Mouse (Mus musculus) testis, adult 2 months (tissue): ENCODE results near the gene Oxtr. TPM values are rescaled to one million over a fixed set of nuclear protein-coding genes. Genes with fewer than 3 reads are reported as not detected.

Source experiments
- H3K27ac ChIP-seq: fragments of 200-500 bp; 2 replicates; pipeline ENCODE4 v1.5.1; 2012; ENCODE audit warnings: low read depth, low read length; ENCODE audit not compliant: control insufficient read depth, insufficient read depth
- H3K27me3 ChIP-seq: fragments of 200-500 bp; 2 replicates; pipeline ENCODE4 v1.6.1; 2012; ENCODE audit warnings: mild to moderate bottlenecking, low read length, moderate library complexity; ENCODE audit not compliant: control insufficient read depth, insufficient read depth
- H3K36me3 ChIP-seq: fragments of 200-500 bp; 2 replicates; pipeline ENCODE4 v1.6.1; 2012; ENCODE audit warnings: mild to moderate bottlenecking, low read length; ENCODE audit not compliant: control insufficient read depth, insufficient read depth
- H3K4me1 ChIP-seq: fragments of 200-500 bp; 2 replicates; pipeline ENCODE4 v1.6.1; 2012; ENCODE audit warnings: low read length; ENCODE audit not compliant: control insufficient read depth, insufficient read depth
- H3K4me3 ChIP-seq: fragments of 200-500 bp; 2 replicates; pipeline ENCODE4 v1.5.1; 2012; ENCODE audit warnings: low read depth, mild to moderate bottlenecking, low read length, moderate library complexity, mixed read lengths; ENCODE audit not compliant: control insufficient read depth
- CTCF ChIP-seq: fragments of 200-500 bp; IDR thresholded peaks from 2 replicates; pipeline ENCODE4 v1.5.1; 2012; ENCODE audit warnings: low read depth, mild to moderate bottlenecking, inconsistent platforms, low read length, moderate library complexity; ENCODE audit not compliant: control insufficient read depth, insufficient read depth, insufficient replicate concordance
- POLR2A ChIP-seq: fragments of 200-500 bp; IDR thresholded peaks from 2 replicates; pipeline ENCODE4 v1.6.1; 2012; ENCODE audit warnings: low read depth, mild to moderate bottlenecking, inconsistent platforms, low read length, moderate library complexity; ENCODE audit not compliant: control insufficient read depth
- polyA plus RNA-seq: library from polyadenylated mRNA; depleted of rRNA; stranded (reverse); fragments of >200 nt; gene quantifications from 2 replicates; pipeline ENCODE4 v1.2.3, GENCODE M21; 2012

Oxtr gene
- polyA plus RNA-seq, 1 experiment: 2.6 TPM

GRCm38 (mm10) chr6:112509590-112510131 lies 19.9 kb upstream of the Oxtr start:
- Histone ChIP-seq H3K27ac (no peak overlapping the region), H3K4me1 (no peaks in the 10 kb centered on the region), H3K4me3 (no peak overlapping the region), H3K36me3 (no peaks in the 10 kb centered on the region), H3K27me3 (no peaks in the 10 kb centered on the region)
- TF ChIP-seq CTCF: no peak
- no peak for TF ChIP-seq POLR2A

DNA sequence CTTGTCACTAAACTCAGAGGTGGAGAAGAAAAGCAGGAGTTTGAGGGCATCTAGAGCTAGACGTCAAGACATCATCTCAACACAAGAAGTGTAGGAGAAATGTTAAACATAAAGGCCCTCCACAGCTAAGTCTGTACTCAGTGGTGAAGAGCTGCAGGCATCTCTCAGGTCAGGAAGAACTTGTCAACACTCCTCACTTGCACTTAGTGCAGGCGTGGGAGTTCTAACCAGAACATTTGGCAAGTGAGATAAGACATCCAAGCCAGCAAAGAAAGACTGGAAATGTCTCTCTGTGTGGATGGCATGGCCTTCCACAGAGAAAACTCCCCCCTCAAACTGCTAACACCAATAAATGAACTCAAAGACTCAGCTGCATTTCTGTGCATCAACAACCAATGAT lies 17.9 kb upstream of the Oxtr start:
- Histone ChIP-seq H3K27me3 (no peaks in the 10 kb centered on the region), H3K27ac (no peak overlapping the region), H3K4me3 (no peak overlapping the region), H3K36me3 (no peaks in the 10 kb centered on the region), H3K4me1 (no peaks in the 10 kb centered on the region)
- TF ChIP-seq CTCF (no peak), POLR2A (no peak)

- Histone ChIP-seq H3K36me3 (no peaks in the 10 kb centered on the region), H3K4me1 (no peaks in the 10 kb centered on the region), H3K27me3 (no peaks in the 10 kb centered on the region), H3K4me3 (no peak overlapping the region), H3K27ac (no peak overlapping the region)
- TF ChIP-seq POLR2A (no peak), CTCF (no peak)
These were observed 11.4 kb upstream of the Oxtr start for GRCm38 (mm10) chr6:112501156-112501555.

GRCm38 (mm10) chr6:112499456-112499855 lies 9.7 kb upstream of the Oxtr start:
- no peak overlapping the region for H3K27ac ChIP-seq
- no peak for TF ChIP-seq POLR2A
- no peak for TF ChIP-seq CTCF
- no peaks in the 10 kb centered on the region for H3K4me1 ChIP-seq
- no peaks in the 10 kb centered on the region for H3K27me3 ChIP-seq
- no peaks in the 10 kb centered on the region for H3K36me3 ChIP-seq
- H3K4me3 ChIP-seq: no peak overlapping the region

DNA sequence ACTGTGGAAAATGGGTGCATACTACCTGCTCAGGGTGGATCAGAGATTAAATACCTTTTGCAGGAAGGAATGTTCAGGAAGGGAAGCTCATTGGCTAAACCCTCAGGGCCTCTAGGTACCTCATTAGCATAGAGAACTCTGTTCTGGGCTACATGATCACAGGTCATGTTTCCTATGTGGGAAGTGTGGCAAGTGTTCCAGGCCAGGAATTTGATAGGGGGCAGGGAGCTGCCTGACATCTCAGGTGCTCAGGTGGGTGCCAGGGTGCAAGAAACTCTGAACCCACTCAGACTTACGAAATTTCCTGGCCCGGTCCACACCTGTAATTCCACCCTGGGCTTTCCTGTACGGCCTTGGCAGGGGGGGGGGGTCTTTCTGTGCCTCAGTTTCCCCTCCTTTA lies 9.0 kb upstream of the Oxtr start:
- no peaks in the 10 kb centered on the region for H3K36me3 ChIP-seq
- TF ChIP-seq POLR2A: no peak
- TF ChIP-seq CTCF: no peak
- H3K4me1 ChIP-seq: no peaks in the 10 kb centered on the region
- H3K27ac ChIP-seq: no peak overlapping the region
- no peaks in the 10 kb centered on the region for H3K27me3 ChIP-seq
- no peak overlapping the region for H3K4me3 ChIP-seq

GRCm38 (mm10) chr6:112497456-112497855 lies 7.7 kb upstream of the Oxtr start:
- no peak overlapping the region for H3K4me3 ChIP-seq
- no peaks in the 10 kb centered on the region for H3K27me3 ChIP-seq
- no peak overlapping the region for H3K27ac ChIP-seq
- no peaks in the 10 kb centered on the region for H3K4me1 ChIP-seq
- no peak for TF ChIP-seq CTCF
- TF ChIP-seq POLR2A: no peak
- H3K36me3 ChIP-seq: no peaks in the 10 kb centered on the region

DNA sequence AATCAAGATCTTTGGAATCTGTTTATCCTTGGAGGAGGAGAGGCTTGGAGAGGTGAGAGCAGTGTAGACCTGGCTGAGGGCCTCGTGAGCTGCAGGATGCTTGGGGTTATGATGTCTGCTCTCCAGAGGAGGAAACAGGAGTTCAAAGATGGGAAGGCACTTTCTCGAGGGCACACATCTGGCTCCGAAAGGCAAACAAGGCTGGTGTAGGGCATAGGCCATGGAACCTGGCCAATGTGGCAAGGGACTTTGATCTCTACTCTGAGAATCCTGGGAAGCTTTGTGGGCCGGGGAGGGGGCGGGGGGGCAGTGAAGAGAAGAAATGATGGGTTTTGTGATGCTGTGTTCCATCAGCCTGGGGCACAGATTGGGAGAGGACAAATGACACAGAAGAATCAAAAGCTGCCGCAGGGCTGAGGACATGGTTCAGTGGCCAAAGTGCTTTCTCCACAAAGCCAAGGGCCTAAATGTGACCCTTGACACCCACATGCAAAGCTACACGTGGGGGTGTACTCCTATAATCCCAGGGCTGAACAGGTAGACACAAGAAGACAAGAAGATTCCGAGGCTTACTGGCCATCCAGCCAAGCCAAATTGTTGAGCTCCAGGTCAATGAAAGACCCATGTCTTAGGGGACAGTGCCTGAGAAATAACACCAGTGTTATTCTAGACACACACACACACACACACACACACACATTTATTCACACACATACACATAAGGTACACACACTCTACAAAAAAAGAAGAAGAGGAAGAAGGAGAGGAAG lies 6.7 kb upstream of the Oxtr start:
- H3K27ac ChIP-seq: no peak overlapping the region
- TF ChIP-seq POLR2A (no peak), CTCF (no peak)
- no peaks in the 10 kb centered on the region for H3K36me3 ChIP-seq
- no peak overlapping the region for H3K4me3 ChIP-seq
- no peaks in the 10 kb centered on the region for H3K4me1 ChIP-seq
- H3K27me3 ChIP-seq: no peaks in the 10 kb centered on the region

DNA sequence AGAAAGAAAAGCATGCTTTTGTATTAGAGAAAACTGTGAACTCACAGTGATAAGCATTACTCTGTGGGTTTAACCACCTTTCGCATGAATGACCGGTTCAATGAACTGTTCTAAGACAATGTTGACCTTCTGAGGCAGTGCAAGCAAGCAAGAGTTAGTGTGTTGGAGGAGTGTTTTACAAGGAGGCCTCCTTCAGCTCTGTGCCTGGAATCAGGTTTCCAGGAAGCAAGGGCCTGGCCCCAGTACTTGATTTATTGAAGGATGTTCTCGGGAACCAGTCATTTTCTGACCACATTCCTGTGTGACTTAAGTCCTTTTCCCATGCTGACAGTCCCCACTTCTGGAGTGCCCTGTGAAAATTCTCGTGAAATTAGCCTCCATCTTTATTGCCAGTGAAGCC lies 5.5 kb upstream of the Oxtr start:
- Histone ChIP-seq H3K27ac (no peak overlapping the region), H3K36me3 (no peaks in the 10 kb centered on the region), H3K4me1 (peaks cover 4% of the 10 kb centered on the region; the same call in 1 of the 2 replicates), H3K27me3 (no peaks in the 10 kb centered on the region), H3K4me3 (no peak overlapping the region)
- TF ChIP-seq CTCF: no peak
